Mouse (Mus musculus) cerebellum, adult 2 months (tissue): ENCODE data around the gene 4930556J24Rik. TPM values are rescaled to one million over a fixed set of nuclear protein-coding genes. Genes with fewer than 3 reads are reported as not detected.
A peak's percentile ranks its signal among the peaks of the same experiment; 100 is the strongest.
"Not testable (repeated sequence)": the region's sequence is repeated elsewhere in the genome, so short reads cannot be mapped to it uniquely, and the experiment has no call there.

Experiments
- DNase-seq, 2 experiments: peaks; one replicate each; pipeline ENCODE4 v3.0.0; 2021
- H3K27ac ChIP-seq: fragments of 200-500 bp; 2 replicates; pipeline ENCODE4 v1.5.1; 2012; ENCODE audit warnings: low read length, control low read depth, inconsistent platforms; ENCODE audit not compliant: insufficient read depth
- H3K27me3 ChIP-seq: fragments of 200-500 bp; 2 replicates; pipeline ENCODE4 v1.6.1; 2012; ENCODE audit warnings: inconsistent platforms, mild to moderate bottlenecking, low read length, moderate library complexity; ENCODE audit not compliant: control insufficient read depth, insufficient read depth
- H3K4me1 ChIP-seq: fragments of 200-500 bp; 2 replicates; pipeline ENCODE4 v1.6.1; 2011; ENCODE audit warnings: low read length; ENCODE audit not compliant: control insufficient read depth, insufficient read depth
- H3K4me3 ChIP-seq: fragments of 200-500 bp; replicated peaks from 2 replicates; pipeline ENCODE3; 2011; ENCODE audit warnings: mild to moderate bottlenecking, low read depth, low read length, control low read depth; ENCODE audit not compliant: insufficient read depth
- CTCF ChIP-seq: fragments of 200-500 bp; IDR thresholded peaks from 2 replicates; pipeline ENCODE4 v1.5.1; 2011; ENCODE audit warnings: low read depth, mild to moderate bottlenecking, control low read depth, low read length, moderate library complexity, borderline replicate concordance; ENCODE audit not compliant: insufficient read depth
- POLR2A ChIP-seq: fragments of 200-500 bp; IDR thresholded peaks from 2 replicates; pipeline ENCODE4 v1.6.1; 2011; ENCODE audit warnings: low read length, control low read depth, borderline replicate concordance; ENCODE audit not compliant: insufficient read depth
- WGBS: fragments of 180-500 bp; shearing (Covaris S2); methylation state at CpG from one replicate; pipeline ENCODE4 v1.1.7; 2018; 5-methylcytosine and 5-hydroxymethylcytosine counted together
- polyA plus RNA-seq: library from polyadenylated mRNA; depleted of rRNA; stranded (reverse); fragments of >200 nt; gene quantifications from 2 replicates; pipeline ENCODE4 v1.2.3, GENCODE M21; 2012

4930556J24Rik gene
- polyA plus RNA-seq, 1 experiment = 0.20 TPM

DNA sequence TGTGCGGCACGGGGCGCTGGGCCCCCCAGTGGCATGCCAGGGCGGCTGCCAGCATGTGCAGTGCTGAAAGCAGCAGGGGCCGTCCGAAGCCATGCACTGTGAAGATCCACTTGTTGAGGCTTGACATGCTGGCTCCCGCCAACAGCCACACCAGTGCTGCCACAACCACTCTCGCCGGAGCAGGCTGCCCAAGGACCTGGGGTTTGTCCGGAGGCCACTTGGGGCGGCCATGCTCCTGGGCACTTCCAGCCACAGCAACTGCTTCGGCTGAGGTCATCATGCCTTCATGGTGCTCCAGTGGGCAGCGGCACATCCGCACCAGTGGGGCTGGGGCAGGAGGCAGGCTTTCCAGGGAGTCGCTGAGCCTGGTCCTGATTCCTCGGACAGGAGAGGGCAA lies 63.7 kb downstream of the 4930556J24Rik start:
- under 1% methylated on average over 16 of the region's 16 CpGs for WGBS
- peak overlapping the region; percentile 60 for H3K27ac ChIP-seq
- peak; percentile 59 to 66 for DNase-seq
- peaks cover 25% of the 10 kb centered on the region for H3K4me1 ChIP-seq
- no peaks in the 10 kb centered on the region for H3K27me3 ChIP-seq
- 0 out of 2 replicates have a peak, but pooled peaks have one; percentile 11 for TF ChIP-seq POLR2A
- TF ChIP-seq CTCF = no peak
- peak overlapping the region; percentile 78 for H3K4me3 ChIP-seq

DNA sequence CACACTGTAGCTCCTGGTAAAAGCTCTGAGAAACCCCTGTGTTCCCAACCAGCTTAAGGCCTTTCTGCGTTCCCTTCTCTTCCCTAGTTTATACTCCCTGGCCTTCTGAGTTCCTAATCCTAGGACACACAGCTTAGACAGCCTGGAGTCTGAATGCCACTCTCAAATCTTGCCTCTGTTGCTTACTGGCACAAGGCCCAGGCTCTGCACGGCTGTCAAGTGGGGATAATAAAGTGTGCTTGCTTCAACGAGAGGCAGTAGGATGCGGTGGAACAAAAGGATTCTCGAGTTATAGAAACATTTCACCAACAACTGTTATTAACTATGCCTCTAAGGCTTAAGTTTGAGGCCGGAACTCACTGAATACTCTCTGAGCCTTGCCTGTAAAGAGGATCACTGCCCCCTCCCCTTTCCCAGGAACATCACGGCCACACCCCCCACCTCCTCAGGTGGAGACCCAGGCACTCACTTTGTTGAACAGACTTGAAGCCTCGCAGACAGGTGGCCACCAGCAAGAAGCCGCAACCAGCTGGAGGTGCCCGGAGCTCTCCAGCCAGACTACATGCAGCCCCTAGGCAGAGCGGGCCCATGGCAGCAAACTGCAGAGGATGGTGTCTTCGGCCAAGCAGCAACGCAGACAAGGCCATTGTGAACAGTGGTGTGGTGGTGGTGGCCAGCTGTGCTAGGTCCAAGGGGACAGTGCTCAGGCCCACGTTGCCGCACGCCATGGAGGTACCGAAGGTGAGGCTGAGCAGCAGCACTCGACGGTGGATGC lies 64.3 kb downstream of the 4930556J24Rik start:
- TF ChIP-seq CTCF (no peak), POLR2A (no peak)
- H3K27ac ChIP-seq = peak overlapping the region; percentile 60
- peaks cover 31% of the 10 kb centered on the region for H3K4me1 ChIP-seq
- H3K4me3 ChIP-seq = peak overlapping the region; percentile 78
- 6% methylated on average over 19 of the region's 19 CpGs for WGBS
- peak; percentile 60 for DNase-seq
- no peaks in the 10 kb centered on the region for H3K27me3 ChIP-seq

DNA sequence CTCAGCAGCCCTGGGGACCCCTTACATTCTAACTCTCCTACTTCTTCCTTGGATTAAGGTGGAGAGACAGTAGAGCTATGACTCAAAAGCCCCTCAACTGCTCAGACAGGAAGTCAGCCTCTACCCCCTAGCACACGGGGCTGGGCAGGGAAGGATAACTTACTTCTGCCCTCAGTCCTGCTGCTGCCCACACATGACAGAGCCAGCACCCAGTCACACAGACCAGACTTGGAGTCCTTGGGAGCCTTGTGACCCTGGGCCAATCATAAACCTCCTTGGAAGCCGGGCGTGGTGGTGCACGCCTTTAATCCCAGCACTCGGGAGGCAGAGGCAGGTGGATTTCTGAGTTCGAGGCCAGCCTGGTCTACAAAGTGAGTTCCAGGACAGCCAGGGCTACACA lies 65.1 kb downstream of the 4930556J24Rik start:
- WGBS = 56% methylated on average over 6 of the region's 6 CpGs

DNA sequence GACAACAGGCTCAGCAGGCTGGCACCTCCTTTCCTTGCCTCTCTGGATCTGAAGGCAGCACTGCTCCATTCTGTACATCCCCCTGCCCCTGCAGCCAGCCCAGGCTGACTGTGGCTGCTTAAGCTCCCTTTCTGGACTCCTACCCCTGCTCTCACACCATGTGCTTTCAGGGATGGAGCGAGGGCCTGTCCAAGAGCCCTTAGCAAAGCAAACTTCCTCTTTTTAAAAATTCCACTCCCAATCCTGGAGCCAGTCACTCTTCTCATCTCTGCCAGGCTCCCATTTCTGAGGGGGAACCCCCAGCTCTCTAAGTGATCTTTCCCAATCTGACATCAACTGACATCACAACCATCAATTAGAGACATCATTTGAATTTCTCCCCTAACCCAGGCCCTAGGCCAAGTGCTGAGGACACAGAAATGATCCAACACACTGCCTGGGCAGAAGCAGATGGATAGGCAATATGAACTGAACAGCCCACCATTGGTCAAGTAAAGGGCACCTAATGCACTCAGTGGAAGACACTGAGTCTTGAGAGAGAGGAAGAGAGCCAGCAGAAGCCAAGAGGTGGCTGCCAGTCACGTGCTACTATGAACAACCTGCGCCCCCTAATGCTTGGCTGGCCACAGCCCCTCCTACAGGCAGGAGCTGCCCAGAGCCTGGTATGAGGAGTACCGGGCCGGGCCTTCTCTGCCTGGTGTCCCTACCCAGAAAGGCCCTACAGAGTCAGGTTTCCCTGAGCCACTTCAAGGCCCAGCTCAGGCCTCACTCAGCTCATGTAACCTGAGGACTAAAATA lies 65.9 kb downstream of the 4930556J24Rik start:
- TF ChIP-seq POLR2A (no peak), CTCF (no peak)
- Histone ChIP-seq H3K4me1 (peaks cover 32% of the 10 kb centered on the region), H3K27ac (0 out of 2 replicates have a peak overlapping the region, but pooled peaks have one; percentile 8), H3K4me3 (peak overlapping the region; percentile 28), H3K27me3 (no peaks in the 10 kb centered on the region)
- peak; percentile 48 to 57 for DNase-seq
- WGBS = 3% methylated on average over 5 of the region's 5 CpGs

More for the DNA sequence above, 65.1 kb downstream of the 4930556J24Rik start:
- Histone ChIP-seq H3K4me1 (peaks cover 32% of the 10 kb centered on the region), H3K4me3 (peak overlapping the region; percentile 28)
- DNase-seq, H3K27me3 ChIP-seq, H3K27ac ChIP-seq: not testable (repeated sequence)

DNA sequence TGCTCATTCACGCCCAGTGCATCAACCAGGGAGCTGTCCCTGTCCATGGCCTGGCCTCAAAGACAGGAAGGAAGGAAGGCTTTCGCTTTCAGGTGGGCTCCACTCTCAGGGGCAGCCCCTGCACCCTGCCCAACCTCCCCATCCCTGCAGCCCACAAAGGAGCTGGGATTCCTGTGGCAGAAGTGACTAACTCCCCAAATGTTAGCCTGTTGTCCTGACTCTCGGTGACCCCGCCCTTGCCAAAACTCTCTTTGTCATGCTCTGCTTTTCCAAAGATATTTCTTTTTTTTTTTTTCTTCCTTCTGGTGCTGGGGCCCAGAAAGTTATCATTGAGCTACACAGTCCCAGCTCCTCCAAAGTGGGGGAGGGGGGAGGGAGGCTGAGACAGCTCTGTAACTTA lies 67.3 kb downstream of the 4930556J24Rik start:
- DNase-seq = no peak

DNA sequence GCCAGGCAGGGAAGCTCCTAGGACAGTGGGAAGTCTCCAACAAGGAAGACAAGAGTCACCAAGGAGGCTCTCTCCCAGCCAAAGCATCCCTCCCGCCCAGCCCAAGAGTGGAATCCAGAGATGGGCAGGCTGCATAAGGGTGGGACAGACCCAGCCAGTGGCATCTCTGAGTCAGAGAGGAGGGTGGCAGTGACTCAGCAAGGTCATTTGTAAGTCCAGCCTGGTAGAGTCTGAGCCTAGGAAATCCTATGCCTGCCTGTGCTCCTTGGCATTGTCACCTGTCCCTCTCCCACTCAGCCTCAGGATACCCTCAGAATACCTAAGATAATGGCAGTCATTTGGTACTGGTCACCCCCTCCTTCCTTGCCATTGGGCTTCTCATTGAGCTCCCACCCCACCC lies 71.1 kb downstream of the 4930556J24Rik start:
- DNase-seq = no peak
- TF ChIP-seq CTCF = no peak
- TF ChIP-seq POLR2A = no peak
- Histone ChIP-seq H3K27me3 (no peaks in the 10 kb centered on the region), H3K4me3 (no peak overlapping the region), H3K4me1 (peaks cover 29% of the 10 kb centered on the region), H3K27ac (no peak overlapping the region)
- WGBS = 89% methylated on average over 1 of the region's 1 CpGs

More for the DNA sequence above, 67.3 kb downstream of the 4930556J24Rik start:
- Histone ChIP-seq H3K4me1 (peaks cover 32% of the 10 kb centered on the region), H3K27ac (no peak overlapping the region), H3K27me3 (no peaks in the 10 kb centered on the region), H3K4me3 (no peak overlapping the region)
- WGBS = 80% methylated on average over 4 of the region's 4 CpGs
- TF ChIP-seq CTCF = no peak
- no peak for TF ChIP-seq POLR2A

DNA sequence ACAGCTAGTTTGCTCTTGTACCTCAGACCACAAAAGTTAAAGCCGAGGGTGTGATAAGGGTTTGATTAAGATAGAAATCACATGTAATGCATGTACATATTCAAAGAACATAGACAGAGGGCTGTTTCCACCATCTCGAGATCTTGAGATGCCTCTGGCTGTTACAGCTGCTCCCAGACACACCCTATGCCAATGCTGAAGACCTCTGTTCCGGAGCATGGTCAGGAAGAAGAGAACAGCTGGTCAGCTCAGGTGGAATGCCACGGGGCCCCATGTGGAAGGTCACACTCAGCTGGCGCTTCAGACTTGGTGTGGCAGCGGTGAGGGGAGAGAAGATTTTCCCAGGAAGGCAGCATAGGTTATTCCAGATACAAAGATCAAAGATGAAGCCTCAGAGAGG lies 71.9 kb downstream of the 4930556J24Rik start:
- WGBS = 72% methylated on average over 6 of the region's 6 CpGs
- DNase-seq = no peak

DNA sequence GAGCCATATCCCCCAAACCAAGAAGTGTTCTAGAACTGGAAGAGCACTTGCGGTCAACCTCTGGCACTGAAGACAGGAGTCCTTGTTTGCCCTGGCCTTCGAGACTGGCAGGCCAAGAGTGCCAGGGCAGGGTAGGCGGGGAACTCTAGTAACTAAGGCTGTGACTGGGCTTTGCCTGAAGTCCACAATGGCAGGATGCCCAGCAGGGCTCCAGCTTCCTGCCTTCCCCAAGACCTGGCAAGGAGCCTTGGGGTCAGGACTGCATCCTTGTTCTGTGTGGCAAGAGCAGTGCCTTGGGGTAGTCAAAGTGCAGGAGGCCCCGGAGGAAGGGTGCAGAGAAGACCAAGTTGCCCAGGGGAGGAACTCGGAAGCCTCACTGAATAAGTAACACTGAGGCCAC lies 73.5 kb downstream of the 4930556J24Rik start:
- peak; percentile 48 to 61 for DNase-seq
- H3K27me3 ChIP-seq = no peaks in the 10 kb centered on the region
- H3K4me3 ChIP-seq = no peak overlapping the region
- no peak for TF ChIP-seq CTCF
- no peak for TF ChIP-seq POLR2A
- H3K4me1 ChIP-seq = peaks cover 13% of the 10 kb centered on the region
- 32% methylated on average over 5 of the region's 5 CpGs for WGBS
- H3K27ac ChIP-seq = no peak overlapping the region

More for the DNA sequence above, 71.9 kb downstream of the 4930556J24Rik start:
- TF ChIP-seq POLR2A (no peak), CTCF (no peak)
- Histone ChIP-seq H3K4me3 (no peak overlapping the region), H3K4me1 (peaks cover 22% of the 10 kb centered on the region), H3K27me3 (no peaks in the 10 kb centered on the region), H3K27ac (no peak overlapping the region)
